Mouse (Mus musculus) neutrophil, adult 5-6 weeks (primary cell): Measurements from ENCODE around the gene Kynu. TPM values are rescaled to one million over a fixed set of nuclear protein-coding genes. Genes with fewer than 3 reads are reported as not detected.
A peak's percentile ranks its signal among the peaks of the same experiment; 100 is the strongest.

Experiments
- ATAC-seq: fragments of 151-379, 151-347 bp; 2 replicates; pipeline ENCODE4 v1.8.0; 2017; ENCODE audit warnings: mild to moderate bottlenecking, moderate TSS enrichment; ENCODE audit not compliant: insufficient number of reproducible peaks, poor library complexity, low FRiP score, severe bottlenecking; ENCODE audit errors: extremely low read depth
- total RNA-seq: library from RNA; stranded (forward); fragments of 200-1000 nt; gene quantifications from 2 replicates; pipeline ENCODE4 v1.2.3, GENCODE M21; 2017

Gene Kynu
- total RNA-seq, 1 experiment from 2014 or later, result 47.7 TPM

- no peak for ATAC-seq
Observed at GRCm38 (mm10) chr2:43622844-43623243, 67.7 kb downstream of the Kynu start.

GRCm38 (mm10) chr2:43631786-43632185, 76.7 kb downstream of the Kynu start:
- no peak for ATAC-seq

GRCm38 (mm10) chr2:43636498-43636897, 81.4 kb downstream of the Kynu start:
- ATAC-seq, result no peak

- ATAC-seq, result no peak
Observed at GRCm38 (mm10) chr2:43646962-43647361, 91.8 kb downstream of the Kynu start.

- no peak for ATAC-seq
Observed at GRCm38 (mm10) chr2:43669588-43669987, 114.5 kb downstream of the Kynu start.

GRCm38 (mm10) chr2:43673619-43674018, 118.5 kb downstream of the Kynu start:
- peak; percentile 100 for ATAC-seq

DNA sequence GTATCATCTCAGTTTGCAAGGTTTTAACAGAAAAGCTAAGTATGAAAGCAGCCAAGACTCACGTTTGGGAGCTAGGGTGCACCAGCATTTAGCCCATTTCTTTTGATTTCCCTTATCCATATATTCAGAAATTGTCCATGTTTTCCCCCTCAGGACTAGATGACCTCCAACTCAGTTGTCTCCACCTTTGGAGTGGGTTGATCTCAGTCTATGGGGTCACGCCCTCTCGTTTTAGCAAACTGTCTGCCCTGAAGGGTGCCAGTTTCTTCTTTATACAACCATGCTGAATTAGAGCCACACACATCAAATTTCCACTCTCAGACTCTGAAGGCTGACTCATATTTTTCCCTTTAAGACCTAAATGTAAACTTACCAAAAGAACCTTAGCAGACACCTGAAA, 119.0 kb downstream of the Kynu start:
- ATAC-seq, result no peak

GRCm38 (mm10) chr2:43675277-43675676, 120.1 kb downstream of the Kynu start:
- ATAC-seq, result no peak

GRCm38 (mm10) chr2:43690402-43690801, 135.3 kb downstream of the Kynu start:
- no peak for ATAC-seq

- ATAC-seq, result no peak
Observed at GRCm38 (mm10) chr2:43691290-43691689, 136.2 kb downstream of the Kynu start.

- no peak for ATAC-seq
Observed at GRCm38 (mm10) chr2:43695635-43696034, 140.5 kb downstream of the Kynu start.

DNA sequence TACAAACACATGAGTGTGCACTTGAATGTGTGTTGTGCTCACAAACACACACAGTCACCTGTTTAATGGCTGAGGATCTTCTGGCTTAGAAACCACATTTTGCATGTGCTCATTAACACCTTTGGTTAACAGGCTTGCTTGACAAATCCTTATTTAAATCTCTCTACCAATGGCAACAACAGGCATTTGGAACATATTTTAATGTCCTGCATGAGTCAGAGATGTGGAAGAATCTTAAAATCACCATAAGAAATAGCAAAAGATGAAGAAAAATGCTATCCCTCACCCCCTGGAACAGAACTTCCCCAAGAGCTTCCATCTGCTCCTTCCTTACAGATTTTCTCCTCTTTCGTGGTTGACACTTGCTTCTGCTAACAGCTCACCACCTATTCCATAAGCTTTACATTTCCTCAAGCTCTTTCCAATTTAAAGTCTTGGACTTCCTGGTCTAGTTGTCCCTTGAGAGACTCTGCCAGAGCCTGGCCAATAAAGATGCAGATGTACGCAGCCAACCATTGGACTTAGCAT, 157.5 kb downstream of the Kynu start:
- ATAC-seq, result no peak

DNA sequence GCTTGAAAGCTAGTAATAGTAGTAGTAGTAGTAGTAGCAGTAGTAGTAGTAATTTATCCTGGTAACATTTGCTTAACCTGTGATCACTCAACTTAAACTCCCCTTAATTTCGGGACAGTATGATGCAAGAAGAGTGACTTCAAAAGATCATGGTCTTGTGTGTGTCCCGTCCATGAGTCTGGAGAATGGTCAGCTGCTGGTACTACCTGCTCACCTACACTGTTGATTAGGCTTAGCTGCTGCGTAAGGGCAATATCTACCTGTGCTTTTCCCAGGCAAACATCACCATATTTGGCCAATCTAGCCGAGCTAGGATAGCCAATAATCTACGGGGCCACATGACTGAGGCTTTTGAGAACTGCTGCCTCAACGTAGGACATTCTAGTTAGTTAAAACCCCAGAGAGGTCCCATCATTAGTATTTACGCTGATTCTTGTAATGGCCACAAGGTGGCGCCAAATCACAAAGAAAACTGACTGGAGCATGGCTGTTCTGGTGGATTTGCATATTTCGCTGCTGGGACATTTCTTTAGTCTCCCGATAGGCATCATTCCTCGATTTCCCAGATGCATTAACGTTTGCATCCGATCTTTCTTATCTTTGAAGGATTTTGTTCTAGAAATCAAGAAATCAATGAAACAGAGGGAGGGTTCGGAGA, 167.4 kb downstream of the Kynu start:
- ATAC-seq, result peak; percentile 66; the same call in 1 of the 2 replicates

DNA sequence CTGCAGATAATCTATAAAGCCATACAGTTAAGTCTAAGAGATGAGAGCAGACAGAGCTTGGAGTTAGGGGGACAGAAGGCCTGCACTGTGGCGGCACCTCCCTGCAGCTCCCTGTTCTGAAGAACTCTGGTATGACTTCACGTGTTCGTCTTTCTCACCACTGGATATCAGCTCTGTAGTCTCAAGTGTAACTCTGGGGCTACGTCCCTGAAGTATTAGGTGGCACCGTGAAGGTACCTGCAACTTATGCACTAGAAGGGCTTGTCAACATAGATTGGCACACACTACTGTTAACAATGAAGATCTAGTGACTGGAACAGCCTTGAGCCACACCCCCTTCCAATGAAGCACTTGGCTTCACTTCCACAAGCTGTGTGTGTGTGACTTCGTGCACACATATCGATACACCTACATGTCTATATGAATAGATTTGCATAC, 168.0 kb downstream of the Kynu start:
- no peak for ATAC-seq

- no peak for ATAC-seq
Observed at GRCm38 (mm10) chr2:43727181-43727580, 172.1 kb downstream of the Kynu start.

DNA sequence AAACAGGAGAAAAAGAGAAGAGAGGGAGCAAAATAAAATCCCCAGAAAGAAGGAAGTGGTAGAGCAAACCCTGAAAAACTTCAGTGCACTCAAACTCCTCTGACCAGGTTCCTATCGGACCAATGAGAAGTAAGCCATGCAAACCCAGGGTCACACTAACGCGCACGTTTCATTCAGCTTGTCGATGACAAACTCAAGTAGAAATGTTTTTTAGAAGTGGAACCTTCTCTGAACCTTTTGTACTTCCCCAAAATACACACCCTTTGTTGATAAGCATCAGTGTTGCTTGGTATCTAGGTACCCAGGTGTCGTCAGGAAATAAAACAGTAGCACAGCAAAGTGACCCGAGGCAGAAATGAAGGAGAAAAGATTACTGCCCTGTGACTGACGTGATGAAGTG, 172.6 kb downstream of the Kynu start:
- ATAC-seq, result peak; percentile 90

DNA sequence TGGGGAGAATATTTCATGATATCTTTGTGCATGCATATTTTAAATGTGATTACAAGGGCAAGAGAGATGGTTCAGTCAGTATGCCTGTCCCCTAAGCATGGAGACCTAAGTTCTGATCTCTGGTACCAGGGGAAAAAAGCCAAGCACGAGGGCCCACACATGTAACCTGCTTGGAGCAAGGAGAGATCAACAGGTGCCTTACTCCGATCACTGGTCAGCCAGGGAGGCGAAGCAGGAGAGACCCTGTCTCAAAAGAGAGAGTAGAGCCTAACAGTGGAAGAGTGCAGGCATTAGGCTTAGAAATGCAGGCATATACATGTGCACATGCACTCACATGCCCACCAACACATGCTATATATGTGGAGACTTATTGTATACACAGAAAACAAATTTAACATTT, 173.7 kb downstream of the Kynu start:
- no peak for ATAC-seq
